Mouse (Mus musculus): ENCODE data around the gene Atp1b2.
"Not testable (repeated sequence)": the region's sequence is repeated elsewhere in the genome, so short reads cannot be mapped to it uniquely, and the experiment has no call there.

Atp1b2 gene
- long read RNA-seq, experiment 1, partial matches to known transcripts, result 0 of 8 reads
- long read RNA-seq, experiment 1, other reads (novel, unspliced or antisense), result 4 of 8 reads
- long read RNA-seq, experiment 2, partial matches to known transcripts, result 0 of 5 reads
- long read RNA-seq, experiment 2, other reads (novel, unspliced or antisense), result 1 of 5 reads

GRCm38 (mm10) chr11:69605726-69606490 is at the start of gene Atp1b2:
TSS of gene Atp1b2 (minus strand) at chr11:69605942.
- intact Hi-C loops (cut with DNase I), result no loop called here

GRCm38 (mm10) chr11:69654760-69655159 is 49.0 kb upstream of the Atp1b2 start:
- intact Hi-C loops (cut with DNase I), result no loop called here

- intact Hi-C loops (cut with DNase I), result no loop called here
These were observed 47.7 kb upstream of the Atp1b2 start for GRCm38 (mm10) chr11:69653399-69653798.

GRCm38 (mm10) chr11:69645860-69646259 is 40.1 kb upstream of the Atp1b2 start:
- intact Hi-C loops (cut with DNase I), result no loop called here

GRCm38 (mm10) chr11:69635471-69635870 is 29.7 kb upstream of the Atp1b2 start:
- intact Hi-C loops (cut with DNase I), result no loop called here

- intact Hi-C loops (cut with DNase I), result no loop called here
These were observed 27.6 kb upstream of the Atp1b2 start for GRCm38 (mm10) chr11:69633128-69633866.

- intact Hi-C loops (cut with DNase I), result no loop called here
These were observed 26.7 kb upstream of the Atp1b2 start, which contains the start of gene Fxr2 for GRCm38 (mm10) chr11:69632284-69633089. TSS of gene Fxr2 (plus strand) at chr11:69632990.

- intact Hi-C loops (cut with DNase I), result loop anchor here (5.0 kb wide), 1 partner anchor 32 kb away; the partner anchor contains the start of gene Mpdu1
These were observed 24.1 kb upstream of the Atp1b2 start for GRCm38 (mm10) chr11:69629802-69630201.

- intact Hi-C loops (cut with DNase I), result loop anchor here (5.0 kb wide), 1 partner anchor 34 kb away; the partner anchor contains the start of gene Mpdu1
These were observed 22.5 kb upstream of the Atp1b2 start for GRCm38 (mm10) chr11:69628286-69628685.

- intact Hi-C loops (cut with DNase I), result not testable (repeated sequence)
These were observed 18.6 kb upstream of the Atp1b2 start for GRCm38 (mm10) chr11:69624339-69624738.

GRCm38 (mm10) chr11:69623006-69623405 is 17.3 kb upstream of the Atp1b2 start:
- intact Hi-C loops (cut with DNase I), result no loop called here

- intact Hi-C loops (cut with DNase I), result no loop called here
These were observed 16.7 kb upstream of the Atp1b2 start for GRCm38 (mm10) chr11:69622406-69622805.

- intact Hi-C loops (cut with DNase I), result no loop called here
These were observed 16.0 kb upstream of the Atp1b2 start, which contains the start of gene Sat2 for GRCm38 (mm10) chr11:69621571-69622268. TSS of gene Sat2 (plus strand) at chr11:69622024.

GRCm38 (mm10) chr11:69620394-69621081 is 14.8 kb upstream of the Atp1b2 start:
- intact Hi-C loops (cut with DNase I), result no loop called here

GRCm38 (mm10) chr11:69617805-69618204 is 12.1 kb upstream of the Atp1b2 start, which contains the start of gene Shbg:
TSS of gene Shbg (minus strand) at chr11:69617905.
- intact Hi-C loops (cut with DNase I), result no loop called here

- intact Hi-C loops (cut with DNase I), result no loop called here
These were observed 11.0 kb upstream of the Atp1b2 start for GRCm38 (mm10) chr11:69616781-69617180.

- intact Hi-C loops (cut with DNase I), result loop anchor here (1.0 to 5.0 kb wide), 3 partner anchors 34 to 87 kb away; partner anchors contain the start of genes Dnah2, Trp53 and Wrap53
These were observed 8.5 kb upstream of the Atp1b2 start for GRCm38 (mm10) chr11:69614257-69614588.

- intact Hi-C loops (cut with DNase I), result loop anchor here (1.0 to 5.0 kb wide), 3 partner anchors 33 to 86 kb away; partner anchors contain the start of genes Dnah2, Trp53 and Wrap53
These were observed 8.0 kb upstream of the Atp1b2 start for GRCm38 (mm10) chr11:69613553-69614256.

- intact Hi-C loops (cut with DNase I), result loop anchor here (1.0 to 5.0 kb wide), 3 partner anchors 32 to 84 kb away; partner anchors contain the start of gene Dnah2
These were observed 5.2 kb upstream of the Atp1b2 start for GRCm38 (mm10) chr11:69610899-69611298.
